Mouse (Mus musculus): ENCODE measurements around the gene Vwa7. TPM values are rescaled to one million over a fixed set of nuclear protein-coding genes. Genes with fewer than 3 reads are reported as not detected.
"Not testable (repeated sequence)": the region's sequence is repeated elsewhere in the genome, so short reads cannot be mapped to it uniquely, and the experiment has no call there.

Vwa7 gene
- polyA plus RNA-seq, 1 experiment: 0.29 TPM

DNA sequence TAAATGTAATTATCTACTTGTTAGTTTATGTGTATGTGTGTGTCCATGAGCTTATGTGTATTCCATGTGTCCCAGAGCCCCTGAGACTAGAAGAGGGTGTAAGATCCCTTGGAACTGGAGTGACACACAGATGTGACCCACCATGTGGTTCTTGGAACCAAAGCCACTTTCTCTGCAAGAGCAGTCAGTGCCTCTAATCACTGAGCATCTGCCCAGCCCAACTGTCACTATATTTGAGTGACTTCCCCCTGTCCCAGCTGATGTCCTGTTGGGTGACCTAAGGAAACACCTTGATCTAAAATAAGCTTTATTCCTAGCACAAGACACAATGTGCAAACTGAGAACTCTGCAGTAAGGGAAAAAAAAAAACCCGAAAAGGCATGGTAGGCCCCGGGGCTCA lies 11.9 kb downstream of the Vwa7 start:
- Histone ChIP-seq H3K27ac (ENCODE audit: insufficient read depth, low read length) (no peak overlapping the region), H3K4me1 (ENCODE audit: control insufficient read depth, insufficient read depth, low read length) (no peaks in the 10 kb centered on the region; the same call in 1 of the 2 replicates), H3K4me3 (ENCODE audit: insufficient read depth, low read length) (no peak overlapping the region)
- no peak for TF ChIP-seq CTCF (IDR thresholded peaks at IDR 0.05; ENCODE audit: extremely low read depth, insufficient read depth, low read length)
- no peak for TF ChIP-seq POLR2A (IDR thresholded peaks at IDR 0.05; ENCODE audit: extremely low read depth, insufficient read depth, low read length)

GRCm38 (mm10) chr17:35029691-35030532 lies 13.5 kb downstream of the Vwa7 start:
- TF ChIP-seq POLR2A (IDR thresholded peaks at IDR 0.05; ENCODE audit: extremely low read depth, insufficient read depth, low read length): no peak
- TF ChIP-seq CTCF (IDR thresholded peaks at IDR 0.05; ENCODE audit: extremely low read depth, insufficient read depth, low read length): peak; percentile 50
- Histone ChIP-seq H3K27ac (ENCODE audit: insufficient read depth, low read length) (no peak overlapping the region), H3K4me1 (ENCODE audit: control insufficient read depth, insufficient read depth, low read length) (no peaks in the 10 kb centered on the region; the same call in 1 of the 2 replicates), H3K4me3 (ENCODE audit: insufficient read depth, low read length) (no peak overlapping the region)

DNA sequence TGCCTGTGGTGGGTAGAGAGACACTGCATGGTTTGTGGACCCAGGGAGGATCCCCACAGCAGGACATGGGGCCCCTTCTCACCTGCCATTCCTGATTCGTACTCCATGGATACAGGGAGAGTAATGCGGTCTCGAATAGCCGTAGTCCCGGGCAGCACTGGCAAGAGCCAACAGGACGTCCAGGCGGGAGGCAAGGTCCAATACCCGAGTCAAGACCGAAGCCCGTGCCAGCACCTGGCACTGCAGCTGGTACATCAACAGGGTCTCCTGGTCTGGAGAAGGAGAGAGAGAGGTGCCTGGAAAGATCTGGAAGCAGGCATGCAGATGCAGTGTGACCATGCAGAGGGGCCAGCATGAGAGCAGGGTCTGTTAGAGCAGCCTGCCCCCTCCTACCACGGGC lies 14.9 kb downstream of the Vwa7 start:
- TF ChIP-seq CTCF (IDR thresholded peaks at IDR 0.05; ENCODE audit: extremely low read depth, insufficient read depth, low read length) (no peak), POLR2A (IDR thresholded peaks at IDR 0.05; ENCODE audit: extremely low read depth, insufficient read depth, low read length) (no peak)
- Histone ChIP-seq H3K27ac (ENCODE audit: insufficient read depth, low read length) (no peak overlapping the region), H3K4me3 (ENCODE audit: insufficient read depth, low read length) (no peak overlapping the region), H3K4me1 (ENCODE audit: control insufficient read depth, insufficient read depth, low read length) (no peaks in the 10 kb centered on the region; the same call in 1 of the 2 replicates)

DNA sequence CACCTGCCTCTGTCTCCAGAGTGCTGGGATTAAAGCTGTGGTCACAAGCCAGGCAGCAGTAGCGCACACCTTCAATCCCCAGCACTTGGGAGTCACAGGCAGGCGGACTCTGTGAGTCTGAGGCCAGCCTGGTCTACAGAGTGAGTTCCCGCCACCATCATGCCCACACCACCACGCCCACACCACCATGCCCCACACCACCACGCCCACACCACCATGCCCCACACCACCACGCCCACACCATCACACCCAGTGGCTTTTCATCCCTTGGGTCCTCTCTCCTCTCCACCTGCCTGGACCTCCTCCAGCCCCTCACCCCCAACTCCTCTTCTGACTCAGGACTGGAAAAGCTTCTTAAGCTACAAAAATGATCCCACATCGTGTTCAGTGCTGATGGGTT lies 15.5 kb downstream of the Vwa7 start:
- TF ChIP-seq CTCF (IDR thresholded peaks at IDR 0.05; ENCODE audit: extremely low read depth, insufficient read depth, low read length) (no peak), POLR2A (IDR thresholded peaks at IDR 0.05; ENCODE audit: extremely low read depth, insufficient read depth, low read length) (no peak)
- H3K4me1 ChIP-seq (ENCODE audit: control insufficient read depth, insufficient read depth, low read length): no peaks in the 10 kb centered on the region; the same call in 1 of the 2 replicates
- no peak overlapping the region for H3K27ac ChIP-seq (ENCODE audit: insufficient read depth, low read length)
- H3K4me3 ChIP-seq (ENCODE audit: insufficient read depth, low read length): no peak overlapping the region

DNA sequence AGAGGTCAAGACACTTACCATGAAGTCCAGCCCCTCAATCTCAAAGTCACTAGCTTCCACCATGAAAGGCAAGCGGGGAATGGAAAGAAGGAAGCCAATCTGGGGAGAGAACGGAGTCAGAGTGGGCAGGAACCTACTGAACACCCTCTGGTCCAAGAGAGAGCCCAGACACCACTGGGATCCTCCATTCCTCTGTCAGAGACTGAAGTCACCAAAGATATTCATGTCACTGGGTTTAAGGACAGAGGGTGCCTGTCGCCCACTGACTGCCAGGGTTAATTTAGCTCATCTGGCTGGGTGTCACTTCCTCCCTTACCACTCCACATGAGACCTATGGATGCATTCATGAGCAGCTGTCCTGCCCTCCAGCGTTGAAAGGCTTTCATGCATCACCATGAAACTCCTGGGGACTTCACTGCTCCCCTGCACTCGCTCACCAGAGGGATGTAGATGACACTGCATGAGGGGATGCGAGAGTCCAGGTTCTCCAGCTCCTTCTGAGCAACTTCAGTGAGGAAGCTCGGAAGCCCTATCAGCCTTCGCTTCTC lies 16.0 kb downstream of the Vwa7 start:
- Histone ChIP-seq H3K27ac (ENCODE audit: insufficient read depth, low read length) (no peak overlapping the region), H3K4me3 (ENCODE audit: insufficient read depth, low read length) (no peak overlapping the region), H3K4me1 (ENCODE audit: control insufficient read depth, insufficient read depth, low read length) (no peaks in the 10 kb centered on the region; the same call in 1 of the 2 replicates)
- no peak for TF ChIP-seq CTCF (IDR thresholded peaks at IDR 0.05; ENCODE audit: extremely low read depth, insufficient read depth, low read length)
- TF ChIP-seq POLR2A (IDR thresholded peaks at IDR 0.05; ENCODE audit: extremely low read depth, insufficient read depth, low read length): no peak

- not testable (repeated sequence) for H3K4me1 ChIP-seq (ENCODE audit: control insufficient read depth, insufficient read depth, low read length); H3K27ac ChIP-seq (ENCODE audit: insufficient read depth, low read length); H3K4me3 ChIP-seq (ENCODE audit: insufficient read depth, low read length)
Measured at GRCm38 (mm10) chr17:35033703-35034102, 17.3 kb downstream of the Vwa7 start.

DNA sequence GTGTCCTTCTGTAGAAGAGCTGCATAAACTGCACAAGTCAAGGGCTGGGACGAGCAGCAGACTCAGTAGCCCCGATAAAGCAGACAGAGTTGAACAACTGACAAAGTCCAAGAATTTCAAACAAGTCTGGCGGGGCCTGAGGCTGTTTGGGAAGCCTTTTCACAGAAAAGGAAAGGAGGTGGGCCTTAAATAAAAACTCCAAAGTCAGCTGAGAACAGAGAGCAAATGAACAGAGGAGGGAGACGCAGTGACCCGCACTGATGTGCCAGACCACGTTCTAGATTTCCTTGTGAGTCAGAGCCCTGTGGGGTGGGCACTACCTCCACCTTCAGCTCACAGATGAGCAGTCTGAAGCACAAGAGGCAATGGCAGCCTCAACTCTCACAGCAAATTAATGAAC lies 18.5 kb downstream of the Vwa7 start:
- Histone ChIP-seq H3K4me1 (ENCODE audit: control insufficient read depth, insufficient read depth, low read length) (no peaks in the 10 kb centered on the region; the same call in 1 of the 2 replicates), H3K4me3 (ENCODE audit: insufficient read depth, low read length) (no peak overlapping the region), H3K27ac (ENCODE audit: insufficient read depth, low read length) (no peak overlapping the region)
- TF ChIP-seq POLR2A (IDR thresholded peaks at IDR 0.05; ENCODE audit: extremely low read depth, insufficient read depth, low read length) (no peak), CTCF (IDR thresholded peaks at IDR 0.05; ENCODE audit: extremely low read depth, insufficient read depth, low read length) (no peak)

GRCm38 (mm10) chr17:35039121-35039873 lies 22.9 kb downstream of the Vwa7 start:
- no peak overlapping the region for H3K27ac ChIP-seq (ENCODE audit: insufficient read depth, low read length)
- H3K4me3 ChIP-seq (ENCODE audit: insufficient read depth, low read length): no peak overlapping the region
- no peaks in the 10 kb centered on the region for H3K4me1 ChIP-seq (ENCODE audit: control insufficient read depth, insufficient read depth, low read length)
- TF ChIP-seq POLR2A (IDR thresholded peaks at IDR 0.05; ENCODE audit: extremely low read depth, insufficient read depth, low read length) (no peak), CTCF (IDR thresholded peaks at IDR 0.05; ENCODE audit: extremely low read depth, insufficient read depth, low read length) (no peak)

DNA sequence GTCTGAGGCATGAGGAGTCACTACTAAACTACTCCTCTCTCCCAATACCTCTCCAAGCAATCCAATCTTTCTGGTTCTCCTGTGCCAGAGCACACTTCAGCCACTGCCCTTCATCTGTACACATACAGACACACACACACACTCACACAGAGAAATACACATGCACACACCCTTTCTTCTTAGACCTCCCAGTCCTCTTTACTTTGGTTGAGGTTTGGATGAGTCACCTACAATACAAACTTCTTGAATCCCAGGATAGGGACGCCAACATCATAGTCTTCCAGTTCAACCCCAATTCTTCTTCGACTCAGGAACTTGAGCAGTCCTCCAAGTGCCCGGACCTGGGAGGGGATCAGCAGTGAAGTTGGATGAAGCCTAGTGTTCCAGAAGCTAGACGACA lies 27.4 kb downstream of the Vwa7 start:
- TF ChIP-seq POLR2A (IDR thresholded peaks at IDR 0.05; ENCODE audit: extremely low read depth, insufficient read depth, low read length) (no peak), CTCF (IDR thresholded peaks at IDR 0.05; ENCODE audit: extremely low read depth, insufficient read depth, low read length) (no peak)
- Histone ChIP-seq H3K4me1 (ENCODE audit: control insufficient read depth, insufficient read depth, low read length) (no peaks in the 10 kb centered on the region), H3K27ac (ENCODE audit: insufficient read depth, low read length) (no peak overlapping the region), H3K4me3 (ENCODE audit: insufficient read depth, low read length) (no peak overlapping the region)

Data from cortical plate, adult 2 months (tissue).